Mouse (Mus musculus) gonadal fat pad, adult 2 months (tissue): ENCODE results near the gene Bclaf3. TPM values are rescaled to one million over a fixed set of nuclear protein-coding genes. Genes with fewer than 3 reads are reported as not detected.
A peak's percentile ranks its signal among the peaks of the same experiment; 100 is the strongest.
"Not testable (repeated sequence)": the region's sequence is repeated elsewhere in the genome, so short reads cannot be mapped to it uniquely, and the experiment has no call there.

ENCODE experiments used
- DNase-seq: peaks from one replicate; pipeline ENCODE4 v3.0.0-alpha.2; 2012; ENCODE audit warnings: low read depth
- polyA plus RNA-seq: library from polyadenylated mRNA; depleted of rRNA; stranded (reverse); fragments of >200 nt; gene quantifications from 2 replicates; pipeline ENCODE4 v1.2.3, GENCODE M21; 2012; rRNA removed

Gene Bclaf3
- 2.6 and 3.0 TPM in 2 replicates for polyA plus RNA-seq

DNA sequence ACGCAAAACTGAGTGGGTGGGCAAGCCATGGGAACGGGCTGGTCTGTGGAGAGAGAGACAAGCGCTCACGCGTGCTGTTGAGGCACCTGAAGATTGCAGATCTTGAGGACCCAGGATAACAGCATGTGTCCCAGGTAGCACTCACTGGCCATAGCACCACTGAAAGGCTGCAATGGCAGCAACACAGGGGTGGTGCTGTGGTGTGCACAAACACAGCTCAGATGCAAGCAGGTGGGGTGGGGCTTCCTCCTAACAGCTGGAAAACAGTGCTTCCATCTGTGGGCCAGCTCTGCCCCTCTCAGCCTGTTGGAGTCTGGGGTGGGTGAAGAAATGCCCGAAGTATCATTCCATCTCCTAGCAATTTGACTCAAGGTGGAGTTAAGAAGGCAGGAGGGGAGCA is at the start of gene Bclaf3:
Bclaf3 (plus strand) TSS at position 301 of the 400 bp plus-strand sequence.
- no peak for DNase-seq

DNA sequence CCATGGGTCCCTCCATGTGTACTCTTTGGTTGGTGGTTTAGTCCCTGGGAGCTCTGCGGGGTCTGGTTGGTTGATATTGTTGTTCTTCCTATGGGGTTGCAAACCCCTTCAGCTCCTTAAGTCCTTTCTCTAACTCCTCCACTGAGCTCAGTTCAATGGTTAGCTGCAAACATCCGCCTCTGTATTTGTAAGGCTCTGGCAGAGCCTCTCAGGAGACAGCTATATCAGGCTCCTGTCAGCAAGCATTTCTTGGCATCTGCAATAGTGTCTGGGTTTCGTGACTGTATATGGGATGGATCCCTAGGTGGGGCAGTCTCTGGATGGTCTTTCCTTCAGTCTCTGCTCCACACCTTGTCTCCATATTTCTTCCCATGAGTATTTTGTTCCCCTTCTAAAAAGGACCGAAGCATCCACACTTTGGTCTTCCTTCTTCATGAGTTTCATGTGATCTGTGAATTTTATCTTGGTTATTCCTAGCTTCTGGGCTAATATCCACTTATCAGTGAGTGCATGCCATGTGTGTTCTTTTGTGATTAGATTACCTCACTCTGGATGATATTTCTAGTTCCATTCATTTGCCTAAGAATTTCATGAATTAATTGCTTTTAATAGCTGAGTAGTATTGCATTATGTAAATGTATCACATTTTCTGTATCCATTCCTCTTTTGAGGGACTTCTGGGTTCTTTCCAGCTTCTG is 48.1 kb upstream of the Bclaf3 start:
- not testable (repeated sequence) for DNase-seq

DNA sequence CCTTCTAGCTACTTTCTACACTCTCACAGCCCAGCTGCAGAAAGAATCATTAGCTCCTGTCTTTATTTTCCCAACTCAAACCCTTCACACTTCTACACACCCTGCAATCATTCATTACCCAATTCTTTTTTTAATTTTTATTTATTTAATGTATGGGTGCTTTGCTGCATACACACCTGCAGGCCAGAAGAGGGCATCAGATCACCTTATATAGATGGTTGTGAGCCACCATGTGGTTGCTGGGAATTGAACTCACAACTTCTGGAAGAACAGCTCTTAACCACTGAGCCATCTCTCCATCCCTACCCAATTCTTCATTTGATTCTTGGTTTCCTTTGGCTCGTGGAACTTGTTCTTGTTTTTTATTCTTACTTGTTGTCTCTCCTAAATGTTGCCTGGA is 42.2 kb upstream of the Bclaf3 start:
- DNase-seq = no peak

DNA sequence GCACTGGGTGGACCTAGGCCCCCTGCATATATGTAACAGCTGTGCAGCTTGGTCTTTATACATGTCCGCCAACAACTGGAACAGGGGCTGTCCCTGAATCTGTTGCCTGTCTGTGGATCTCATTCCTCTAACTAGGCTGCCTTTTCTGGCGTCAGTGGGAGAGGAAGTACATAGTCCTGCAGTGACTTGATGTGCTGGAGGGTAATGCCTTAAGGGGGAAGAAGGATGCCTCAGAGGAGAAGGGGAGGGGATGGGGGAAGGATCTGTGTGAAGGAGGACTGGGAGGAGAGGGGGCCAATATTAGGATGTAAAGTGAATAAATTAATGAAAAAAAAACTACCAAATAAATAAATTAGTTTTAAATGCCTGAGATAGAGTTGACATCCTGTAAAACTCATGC is 23.3 kb upstream of the Bclaf3 start:
- no peak for DNase-seq

DNA sequence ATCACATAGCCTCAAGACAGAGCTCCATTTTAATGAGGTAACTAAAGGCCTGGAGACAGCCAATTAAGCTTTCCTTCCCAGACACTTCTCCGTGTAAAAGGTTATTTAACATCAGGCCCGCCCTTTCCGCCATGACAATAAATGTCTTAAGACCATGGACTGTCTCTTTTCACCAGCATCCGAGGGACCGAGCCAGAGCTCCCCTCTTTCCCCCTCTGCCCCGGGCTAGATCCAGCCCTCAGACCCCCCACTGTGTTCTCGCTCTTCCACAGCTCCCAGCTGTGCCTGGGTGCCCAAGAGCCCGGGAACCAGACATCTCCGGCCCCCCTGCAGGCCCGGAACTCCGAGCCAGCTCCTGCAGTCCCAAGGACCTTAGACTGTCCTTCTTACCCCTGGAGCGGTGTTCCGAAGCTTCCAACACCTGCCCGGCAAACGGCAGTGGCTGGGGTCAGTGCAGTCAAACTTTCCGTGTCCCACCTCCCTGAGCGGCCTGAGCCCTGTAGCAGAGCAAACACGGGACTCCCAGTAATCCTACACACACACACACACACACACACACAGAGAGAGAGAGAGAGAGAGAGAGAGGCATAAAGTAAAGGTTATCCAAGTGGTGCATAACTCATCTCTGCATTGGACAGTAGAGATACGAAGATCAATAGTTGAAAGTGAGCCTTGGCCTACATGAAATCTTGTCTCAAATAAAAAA is 18.0 kb upstream of the Bclaf3 start:
- no peak for DNase-seq

DNA sequence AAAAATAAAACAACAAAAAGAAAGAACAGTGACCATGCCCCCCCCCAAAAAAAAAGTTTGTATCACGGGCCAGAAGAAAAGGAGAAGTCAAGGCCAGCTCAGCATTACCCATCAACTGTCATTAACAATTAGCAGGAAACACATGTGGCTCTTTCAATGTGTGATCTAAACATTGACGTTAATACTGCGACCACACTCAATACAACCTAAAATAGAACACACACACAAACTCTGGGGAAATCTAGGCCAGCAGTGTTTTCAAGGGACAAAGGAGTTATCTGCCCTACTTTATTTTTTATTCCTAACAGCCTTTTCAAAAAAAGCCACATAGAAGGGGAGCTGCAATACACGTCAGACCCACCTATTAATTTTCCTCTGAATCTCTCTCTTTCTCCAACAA is 17.4 kb upstream of the Bclaf3 start:
- no peak for DNase-seq

DNA sequence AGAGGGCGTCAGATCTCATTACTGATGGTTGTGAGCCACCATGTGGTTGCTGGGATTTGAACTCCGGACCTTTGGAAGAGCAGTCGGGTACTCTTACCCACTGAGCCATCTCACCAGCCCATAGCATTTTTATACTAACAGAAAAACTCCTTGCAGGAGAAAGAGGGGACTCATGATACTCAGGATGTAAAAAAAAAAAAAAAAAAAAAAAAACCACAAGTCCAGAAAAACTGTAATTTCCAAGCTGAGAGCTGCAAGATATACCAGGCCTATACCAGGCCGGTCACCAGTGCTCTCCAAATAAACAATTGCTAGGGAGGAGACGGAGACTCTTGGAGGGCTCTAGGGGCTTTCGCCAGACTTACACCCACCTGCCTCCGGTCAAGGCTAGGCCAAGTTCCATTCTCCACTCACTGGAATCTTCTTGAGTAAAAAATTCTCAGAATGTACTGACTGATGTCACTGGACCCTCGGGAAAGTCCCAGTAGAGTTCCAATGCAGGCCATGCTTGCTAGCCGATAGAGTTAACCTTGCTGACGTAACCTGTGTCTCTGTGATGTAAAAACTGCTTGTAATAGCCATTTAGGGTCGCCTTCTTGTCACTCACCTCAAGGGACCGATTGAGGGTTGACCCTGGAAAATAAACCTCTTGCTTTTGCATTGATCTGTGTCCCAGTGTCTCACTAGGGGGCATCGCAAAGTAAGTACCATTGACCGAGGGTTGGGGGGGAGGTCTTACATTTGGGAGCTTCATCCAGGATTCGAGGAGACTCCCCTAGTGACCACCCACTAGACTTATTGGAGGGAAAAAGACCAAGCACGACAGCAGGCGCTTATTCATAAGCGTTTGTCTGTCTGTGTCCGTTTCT is 16.4 kb upstream of the Bclaf3 start:
- no peak for DNase-seq

DNA sequence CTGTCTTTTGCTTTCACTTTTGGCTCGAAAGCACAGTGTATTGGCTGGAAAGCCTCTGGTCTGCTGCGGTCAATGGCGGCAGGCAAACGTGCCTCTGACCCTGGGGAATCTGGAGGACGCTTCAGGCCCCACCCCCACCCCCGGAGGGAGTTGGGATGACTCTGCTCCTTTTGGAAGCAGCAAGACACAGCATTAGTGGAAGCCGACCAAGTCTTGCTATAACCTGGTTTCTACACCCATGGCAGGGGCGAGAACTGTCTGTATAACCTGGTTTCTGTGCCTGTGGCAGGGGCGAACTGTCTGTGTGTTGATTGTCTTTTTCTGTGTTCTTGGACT is 15.8 kb upstream of the Bclaf3 start:
- DNase-seq = no peak

DNA sequence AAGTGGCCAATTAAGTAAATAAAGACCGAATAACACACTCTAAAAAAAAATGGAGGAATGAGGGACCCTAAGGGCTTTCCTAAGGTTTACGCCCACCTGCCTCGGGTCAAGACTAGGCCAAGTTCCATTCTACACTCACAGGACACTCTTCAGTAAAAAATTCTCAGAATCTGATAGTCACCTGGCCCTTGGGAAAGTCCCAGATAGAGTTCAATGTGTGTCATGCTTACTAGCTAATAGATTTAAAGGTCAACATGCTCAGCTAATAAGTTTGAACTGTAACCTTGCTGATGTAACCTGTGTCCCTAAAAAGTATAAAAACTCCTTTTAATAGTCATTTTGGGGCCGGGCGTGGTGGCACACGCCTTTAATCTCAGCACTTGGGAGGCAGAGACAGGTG is 10.9 kb upstream of the Bclaf3 start:
- no peak for DNase-seq

DNA sequence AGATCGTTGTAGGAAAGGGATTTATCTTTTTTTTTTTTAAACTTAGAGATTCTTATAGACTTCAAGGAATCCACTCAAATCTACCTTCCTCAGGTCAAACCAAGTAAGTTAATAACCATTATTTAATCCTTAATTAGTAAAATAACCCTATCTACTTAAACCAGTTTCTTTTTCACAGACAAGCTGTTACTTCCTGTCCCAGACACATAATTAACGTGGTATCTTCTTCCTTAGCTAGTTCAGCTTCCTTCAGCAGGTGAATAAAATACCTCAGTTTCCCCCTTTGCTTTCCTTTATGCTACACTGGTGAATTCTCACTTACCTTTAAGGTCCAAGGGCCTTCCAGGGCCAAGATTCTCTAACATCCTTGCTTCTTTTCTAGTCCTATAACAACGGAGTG is 4.7 kb upstream of the Bclaf3 start:
- DNase-seq = no peak

DNA sequence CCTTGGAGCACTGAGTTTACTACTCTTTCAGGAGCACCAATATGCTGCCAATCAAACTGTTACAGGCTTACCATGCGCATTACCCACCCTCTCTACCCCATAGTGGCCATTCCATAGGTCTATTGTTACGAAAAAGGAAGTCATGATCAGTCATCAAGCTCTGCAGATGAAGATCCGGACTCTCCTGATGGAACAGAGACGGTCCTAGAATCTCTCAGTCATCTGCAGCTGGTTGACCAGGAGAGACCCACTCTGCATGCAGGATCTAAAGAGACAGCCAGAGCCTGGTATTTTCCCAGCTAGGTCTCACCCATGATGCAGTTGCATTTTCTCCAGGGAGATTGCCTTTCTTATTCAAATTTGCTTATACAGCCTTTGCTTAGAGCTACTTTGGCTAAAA is 3.8 kb upstream of the Bclaf3 start:
- no peak for DNase-seq

DNA sequence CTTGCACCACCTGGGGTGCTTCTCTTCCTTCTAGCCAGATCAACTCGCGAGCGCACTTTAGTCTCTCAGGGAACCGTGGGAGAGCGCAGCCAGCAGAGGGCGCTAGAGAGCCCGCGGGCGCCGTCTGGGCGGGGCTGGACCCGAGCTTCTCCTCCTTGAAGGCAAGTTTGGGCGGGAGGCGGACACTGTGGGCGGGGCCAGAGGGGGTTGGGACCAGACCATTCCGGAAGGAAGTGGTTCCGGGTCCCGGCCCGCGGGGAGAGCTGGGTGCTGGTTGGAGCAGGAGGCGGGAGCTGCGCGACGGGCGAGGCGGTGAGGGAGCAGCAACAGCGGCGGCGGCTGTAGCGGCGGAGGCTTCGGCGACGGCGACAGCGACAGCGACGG is 5.9 kb downstream of the Bclaf3 start:
- DNase-seq = peak; percentile 36

DNA sequence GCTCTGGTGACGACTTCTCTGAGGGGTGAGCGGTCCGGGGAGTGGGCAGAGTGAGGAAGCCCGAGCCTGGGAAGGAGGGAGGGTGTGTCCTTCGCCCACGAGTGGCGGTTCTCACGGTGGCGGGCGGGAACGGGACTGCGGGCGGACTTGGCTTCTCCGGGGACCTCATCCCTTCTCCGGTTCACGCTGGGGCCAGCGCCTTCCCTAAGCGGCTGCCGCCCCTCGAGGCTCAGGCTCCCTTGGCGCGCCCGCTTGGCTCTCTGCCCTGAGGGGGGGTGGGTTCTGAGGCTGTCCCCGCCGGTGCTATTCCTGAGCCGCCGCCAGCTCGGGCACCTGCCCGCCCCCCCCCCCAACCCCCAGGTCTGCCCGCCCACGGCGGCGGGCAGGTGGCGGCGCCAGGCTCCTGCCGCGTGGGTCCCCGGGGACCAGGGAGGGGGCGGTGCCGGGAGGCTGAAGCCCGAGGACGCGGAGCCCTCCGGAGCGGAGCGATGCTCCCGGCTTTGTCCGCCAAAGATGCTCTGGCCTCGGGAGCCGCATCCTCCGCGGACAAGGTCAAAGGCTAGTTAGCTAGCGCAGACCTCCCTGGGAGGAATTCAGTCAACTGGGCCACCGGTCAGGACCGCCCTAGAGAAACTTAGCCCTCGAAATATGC is 6.4 kb downstream of the Bclaf3 start:
- no peak for DNase-seq

DNA sequence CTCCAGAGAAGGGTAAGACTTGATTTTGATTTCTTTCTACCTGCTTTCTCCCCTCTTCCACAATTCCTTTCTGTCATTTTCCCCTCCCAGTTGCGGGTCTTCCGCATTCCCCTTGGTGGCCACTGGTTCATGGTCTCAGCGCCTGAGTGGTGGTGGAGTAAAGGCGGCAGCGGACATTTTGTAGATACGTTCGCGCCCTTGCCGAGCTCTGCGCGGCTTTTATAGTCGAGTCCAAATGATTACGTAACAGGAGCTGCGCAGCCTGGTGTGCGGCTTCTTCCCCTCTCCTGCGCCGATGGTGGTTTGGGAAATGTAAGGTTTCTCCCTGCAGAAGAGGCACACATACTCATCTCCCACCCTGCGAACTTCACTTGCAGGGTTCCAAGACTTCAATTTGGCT is 15.4 kb downstream of the Bclaf3 start:
- DNase-seq = no peak

DNA sequence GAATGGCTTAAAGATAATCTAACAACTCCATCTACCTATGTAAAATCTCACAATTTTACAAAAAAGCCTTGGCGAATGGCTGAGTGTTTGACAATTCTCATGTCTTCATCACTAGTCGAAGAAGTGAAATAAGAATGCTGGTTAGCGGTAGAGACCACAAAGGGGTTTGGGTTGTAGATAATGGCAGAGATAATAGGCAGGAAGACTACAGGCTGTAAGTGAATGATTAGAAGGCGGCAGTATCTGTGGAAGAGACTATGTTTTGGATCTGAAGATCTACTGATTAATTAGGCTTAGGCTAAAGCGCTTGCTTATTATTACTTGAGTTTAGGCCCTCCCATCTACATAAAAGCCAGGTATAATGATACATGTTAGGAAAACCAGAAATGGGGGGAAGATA is 20.6 kb downstream of the Bclaf3 start:
- DNase-seq = no peak

DNA sequence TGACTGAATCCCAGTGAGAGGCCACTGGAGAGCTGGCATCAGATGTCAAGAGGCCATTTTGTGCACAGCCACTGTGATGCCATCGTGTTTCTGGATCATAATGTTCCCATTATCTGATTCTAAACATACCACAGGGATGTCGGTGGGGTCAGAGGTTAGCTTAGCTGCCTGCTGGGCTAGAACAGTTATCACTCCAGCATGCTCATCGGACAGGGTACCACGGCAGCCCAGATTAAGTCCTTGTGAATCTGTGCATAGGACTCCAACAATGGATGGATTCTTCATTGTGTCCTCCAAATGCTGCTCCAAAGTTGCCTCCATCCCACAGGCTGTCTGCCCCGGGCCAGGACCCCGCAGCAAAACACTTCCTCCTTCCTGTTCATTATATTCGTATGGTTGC is 58.2 kb downstream of the Bclaf3 start:
- DNase-seq = not testable (repeated sequence)

DNA sequence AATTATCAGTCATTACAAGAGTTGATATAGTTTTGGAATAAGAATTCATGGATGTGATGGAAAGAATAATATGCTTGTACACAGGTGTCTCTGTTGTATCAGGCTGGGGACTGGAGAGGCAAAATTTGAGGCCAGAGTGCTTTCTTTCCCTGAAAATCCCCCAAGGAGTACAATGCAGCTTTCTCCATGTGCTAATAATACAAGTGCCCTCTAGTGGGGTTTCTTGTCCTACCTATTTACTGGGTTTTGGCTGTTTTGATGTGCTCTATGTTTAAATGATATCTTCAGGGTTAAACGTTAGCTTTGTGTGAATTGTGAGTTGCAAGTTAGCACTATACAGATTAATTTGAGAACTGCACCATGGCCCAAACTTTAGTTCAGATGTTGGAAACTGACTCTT is 65.1 kb downstream of the Bclaf3 start:
- no peak for DNase-seq

DNA sequence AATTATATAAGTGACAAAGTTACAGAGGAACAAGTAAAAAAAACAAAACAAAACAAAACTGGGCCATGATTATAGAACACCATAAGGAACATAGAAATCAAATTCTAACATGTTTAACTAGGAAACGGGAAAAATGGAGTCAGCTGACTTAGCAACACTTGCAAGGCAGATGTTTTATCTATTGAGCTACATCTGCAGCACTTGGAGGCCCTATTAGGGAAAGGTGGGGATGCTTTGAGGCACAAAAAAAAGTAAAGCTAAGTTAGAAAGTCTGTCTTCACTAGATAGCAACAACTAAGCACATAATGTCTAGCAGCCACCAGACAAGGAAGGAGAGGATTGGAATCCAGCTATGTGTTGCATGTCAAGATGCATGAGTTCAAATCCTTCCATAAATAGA is 71.0 kb downstream of the Bclaf3 start:
- no peak for DNase-seq

DNA sequence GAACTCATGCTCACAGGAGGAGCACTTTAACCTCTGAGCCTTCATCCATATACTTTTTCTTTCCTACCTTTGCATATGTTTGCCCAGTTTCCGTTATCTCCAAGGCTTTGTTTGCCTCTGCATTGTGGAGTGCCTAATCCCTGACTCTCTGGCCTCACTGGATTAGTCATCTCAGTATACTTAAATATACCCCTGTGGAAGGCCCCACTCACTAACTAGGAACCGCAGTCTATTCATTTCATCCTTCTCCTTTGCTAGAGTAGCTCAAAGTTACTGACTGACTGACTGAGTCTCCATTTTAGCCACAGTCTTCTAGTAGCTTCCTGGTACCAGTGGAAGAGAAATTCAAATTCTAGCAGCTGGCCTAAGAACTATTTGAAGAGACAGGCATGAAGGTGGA is 78.3 kb downstream of the Bclaf3 start:
- DNase-seq = no peak

DNA sequence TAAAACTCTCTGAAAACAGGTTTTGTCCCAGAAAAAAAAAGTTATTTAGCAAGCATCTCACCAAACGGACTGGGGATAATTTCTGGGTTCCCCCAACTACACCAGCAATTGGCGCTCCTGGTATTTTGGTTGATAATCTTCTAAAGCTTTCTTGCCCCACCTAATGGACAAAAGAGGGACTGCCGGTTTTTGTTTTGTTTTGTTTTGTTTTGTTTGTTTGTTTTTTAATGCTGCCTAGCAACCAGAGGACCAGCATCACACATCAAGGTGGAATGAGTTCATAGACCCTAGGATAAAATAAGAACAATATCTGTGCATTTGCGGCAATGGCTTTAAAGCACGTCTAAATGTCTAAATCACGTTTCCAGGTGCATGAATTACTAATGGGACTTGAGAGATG is 80.4 kb downstream of the Bclaf3 start:
- DNase-seq = no peak

DNA sequence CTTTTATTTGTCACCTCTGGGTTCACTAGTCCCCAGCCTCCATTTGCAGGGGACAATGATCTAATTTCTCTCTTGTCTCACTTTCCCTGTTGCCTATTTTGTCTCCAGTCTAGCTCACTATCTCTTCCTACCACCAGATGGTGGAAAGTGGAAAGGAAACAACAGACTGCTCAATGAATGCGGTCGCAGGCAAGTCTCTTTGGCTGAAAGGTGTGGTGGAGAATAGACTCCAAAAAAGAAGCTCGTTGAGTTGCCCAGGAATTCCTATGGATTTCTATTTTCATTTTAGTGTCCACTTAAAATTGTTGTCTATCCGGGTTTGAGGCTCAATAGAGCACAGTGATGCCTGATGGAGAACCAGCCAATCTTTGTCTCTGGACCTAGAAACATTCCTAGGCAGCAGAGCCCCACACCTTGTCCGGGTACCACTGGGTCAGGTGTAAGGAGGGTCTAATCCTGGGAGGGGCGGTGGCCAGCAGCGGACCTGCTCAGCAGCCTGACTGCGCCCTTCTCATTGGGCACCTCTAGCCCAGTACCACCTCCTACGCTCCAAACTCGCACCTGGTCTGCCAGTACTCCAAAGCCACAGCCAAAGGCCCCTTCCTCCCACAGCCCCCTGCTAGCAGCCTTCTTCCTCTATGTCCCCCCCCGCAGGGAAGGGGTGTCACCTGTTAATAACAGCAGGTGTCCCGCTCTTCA is 99.9 kb downstream of the Bclaf3 start:
- no peak for DNase-seq
